Comparison of ENCODE assay signal across 8 mouse cellular contexts in genomic region chr15:95598630-95599029, GRCm38 (mm10). TPM values are rescaled to one million over a fixed set of nuclear protein-coding genes. Genes with fewer than 3 reads are reported as not detected.
DNase-seq lines count a peak whose midpoint lies in the region; ATAC-seq lines count a peak whose summit lies in the region.

No protein-coding gene starts in this region.

- H3K27me3 ChIP-seq in hindbrain, embryonic 11.5 days (ENCODE audit: control insufficient read depth, insufficient read depth, low read length), result no peaks in the 10 kb centered on the region
- H3K27me3 ChIP-seq in hindbrain, embryonic 13.5 days, result no peaks in the 10 kb centered on the region; the same call in 1 of the 2 replicates
- H3K27me3 ChIP-seq in embryonic facial prominence, embryonic 11.5 days (ENCODE audit: control insufficient read depth, insufficient read depth, low read length), result no peaks in the 10 kb centered on the region
- H3K27me3 ChIP-seq in stomach, embryonic 14.5 days (ENCODE audit: control insufficient read depth, insufficient read depth, low read length), result no peaks in the 10 kb centered on the region

- ATAC-seq in hindbrain, embryonic 11.5 days (ENCODE audit: low FRiP score), result no peak
- no peak for ATAC-seq in hindbrain, embryonic 13.5 days (ENCODE audit: low FRiP score)
- no peak for ATAC-seq in embryonic facial prominence, embryonic 11.5 days (replicated peaks; ENCODE audit: insufficient number of reproducible peaks, low FRiP score, low TSS enrichment, low read depth)
- peak; percentile 53; the same call in 1 of the 2 replicates for ATAC-seq in stomach, embryonic 14.5 days (ENCODE audit: insufficient number of reproducible peaks, insufficient read depth, low FRiP score, low read depth)
- ATAC-seq in megakaryocyte, adult 5-6 weeks (ENCODE audit: poor library complexity, severe bottlenecking), result no peak

- DNase-seq in hindbrain, embryonic 11.5 days (ENCODE audit: low spot score), result peak; percentile 53
- DNase-seq in right cerebral cortex, adult 2 months (ENCODE audit: low spot score in 2 of 2), result peak; percentile 9 to 39
- no peak for DNase-seq in right cerebral cortex, postnatal 36 days (ENCODE audit: low spot score in 2 of 2)
- DNase-seq in embryonic facial prominence, embryonic 11.5 days (ENCODE audit: low spot score), result peak; percentile 65
- no peak for DNase-seq in ovary, postnatal 10 days (ENCODE audit: low spot score)

- H3K36me3 ChIP-seq in hindbrain, embryonic 11.5 days (ENCODE audit: control insufficient read depth, insufficient read depth, low read length), result no peaks in the 10 kb centered on the region
- no peaks in the 10 kb centered on the region for H3K36me3 ChIP-seq in hindbrain, embryonic 13.5 days
- H3K36me3 ChIP-seq in embryonic facial prominence, embryonic 11.5 days (replicated peaks; ENCODE audit: control insufficient read depth, insufficient read depth, low read depth, low read length), result no peaks in the 10 kb centered on the region
- no peaks in the 10 kb centered on the region for H3K36me3 ChIP-seq in stomach, embryonic 14.5 days (ENCODE audit: control insufficient read depth, insufficient read depth, low read length)

- H3K4me2 ChIP-seq in hindbrain, embryonic 11.5 days (replicated peaks; ENCODE audit: low read depth, low read length), result no peak overlapping the region
- H3K4me2 ChIP-seq in hindbrain, embryonic 13.5 days, result no peak overlapping the region
- H3K4me2 ChIP-seq in embryonic facial prominence, embryonic 11.5 days (ENCODE audit: low read depth, low read length), result no peak overlapping the region
- H3K4me2 ChIP-seq in stomach, embryonic 14.5 days (replicated peaks; ENCODE audit: low read depth, low read length), result no peak overlapping the region

- H3K27ac ChIP-seq in hindbrain, embryonic 11.5 days (ENCODE audit: low read depth, low read length), result no peak overlapping the region
- H3K27ac ChIP-seq in hindbrain, embryonic 13.5 days, result no peak overlapping the region
- H3K27ac ChIP-seq in embryonic facial prominence, embryonic 11.5 days (replicated peaks; ENCODE audit: low read depth, low read length), result no peak overlapping the region
- H3K27ac ChIP-seq in stomach, embryonic 14.5 days (ENCODE audit: low read length), result no peak overlapping the region

- H3K9ac ChIP-seq in hindbrain, embryonic 11.5 days (ENCODE audit: low read depth, low read length), result no peak overlapping the region
- no peak overlapping the region for H3K9ac ChIP-seq in hindbrain, embryonic 13.5 days
- no peak overlapping the region for H3K9ac ChIP-seq in embryonic facial prominence, embryonic 11.5 days (replicated peaks; ENCODE audit: low read length)
- H3K9ac ChIP-seq in stomach, embryonic 14.5 days (replicated peaks; ENCODE audit: low read depth, low read length), result no peak overlapping the region

- no peak overlapping the region for H3K4me3 ChIP-seq in hindbrain, embryonic 11.5 days (ENCODE audit: low read depth, low read length)
- H3K4me3 ChIP-seq in hindbrain, embryonic 13.5 days, result no peak overlapping the region
- no peak overlapping the region for H3K4me3 ChIP-seq in embryonic facial prominence, embryonic 11.5 days (ENCODE audit: low read depth, low read length)
- no peak overlapping the region for H3K4me3 ChIP-seq in stomach, embryonic 14.5 days (ENCODE audit: low read depth, low read length)

- no peaks in the 10 kb centered on the region for H3K9me3 ChIP-seq in hindbrain, embryonic 11.5 days (ENCODE audit: control insufficient read depth, low read length)
- no peaks in the 10 kb centered on the region for H3K9me3 ChIP-seq in hindbrain, embryonic 13.5 days
- H3K9me3 ChIP-seq in embryonic facial prominence, embryonic 11.5 days (replicated peaks; ENCODE audit: control insufficient read depth, low read length), result no peaks in the 10 kb centered on the region
- no peaks in the 10 kb centered on the region for H3K9me3 ChIP-seq in stomach, embryonic 14.5 days (ENCODE audit: control insufficient read depth, low read depth, low read length)

- 67% methylated on average over 1 of the region's 1 CpGs for WGBS in hindbrain, embryonic 11.5 days
- WGBS in hindbrain, embryonic 13.5 days, result 74% methylated on average over 1 of the region's 1 CpGs
- WGBS in embryonic facial prominence, embryonic 11.5 days, result 74% methylated on average over 1 of the region's 1 CpGs
- 53% methylated on average over 1 of the region's 1 CpGs for WGBS in stomach, embryonic 14.5 days

- no peaks in the 10 kb centered on the region for H3K4me1 ChIP-seq in hindbrain, embryonic 11.5 days (replicated peaks; ENCODE audit: control insufficient read depth, insufficient read depth, low read length)
- no peaks in the 10 kb centered on the region for H3K4me1 ChIP-seq in hindbrain, embryonic 13.5 days (replicated peaks)
- no peaks in the 10 kb centered on the region for H3K4me1 ChIP-seq in embryonic facial prominence, embryonic 11.5 days (ENCODE audit: control insufficient read depth, insufficient read depth, low read length)
- H3K4me1 ChIP-seq in stomach, embryonic 14.5 days (ENCODE audit: control insufficient read depth, insufficient read depth, low read length), result no peaks in the 10 kb centered on the region

RNA-seq across cellular contexts. Expression of gene Dbx2, which starts 57.1 kb away (rescaled TPM):
- 5.6 and 7.1 TPM in 2 replicates for polyA plus RNA-seq in hindbrain, embryonic 11.5 days (2014; fragmentation: Nextera tagmentation; extraction: Ambion mirVana)
- polyA plus RNA-seq in hindbrain, embryonic 13.5 days (2015; fragmentation: Nextera tagmentation; extraction: Ambion mirVana), result 3.9 and 7.2 TPM in 2 replicates
- polyA plus RNA-seq in embryonic facial prominence, embryonic 11.5 days (2014; fragmentation: Nextera tagmentation; extraction: Ambion mirVana), result 0.46 and 0.66 TPM in 2 replicates
- not detected in 2 replicates for polyA plus RNA-seq in stomach, embryonic 14.5 days (2014; fragmentation: Nextera tagmentation; extraction: Ambion mirVana)
- total RNA-seq in megakaryocyte, adult 5-6 weeks (2015), result not detected in 2 replicates
- total RNA-seq in megakaryocyte, adult 5-6 weeks (2017), result not detected in 2 replicates

Comparison
In these comparisons a context has a peak if more than half of its experiments do, and no peak if none do; other contexts are left out.
1. DNase-seq: peak in hindbrain, embryonic 11.5 days (single experiment), right cerebral cortex, adult 2 months (2 of 2) and embryonic facial prominence, embryonic 11.5 days (single experiment); none in right cerebral cortex, postnatal 36 days (0 of 2) and ovary, postnatal 10 days (single experiment).